ENCODE assay signal across 7 mouse cellular contexts in genomic region chr11:89069303-89069702, GRCm38 (mm10). TPM values are rescaled to one million over a fixed set of nuclear protein-coding genes. Genes with fewer than 3 reads are reported as not detected.
DNase-seq lines count a peak whose midpoint lies in the region; ATAC-seq and TF ChIP-seq lines count a peak whose summit lies in the region.

No protein-coding gene starts in this region.

- no peak overlapping the region for H3K27ac ChIP-seq in liver, postnatal 0 days (ENCODE audit: low read depth)

- no peaks in the 10 kb centered on the region for H3K27me3 ChIP-seq in liver, postnatal 0 days (ENCODE audit: insufficient read depth, low read length)

- TF ChIP-seq EP300 in liver, postnatal 0 days (IDR thresholded peaks at IDR 0.05; ENCODE audit: low read depth): no peak

- H3K9me3 ChIP-seq in liver, postnatal 0 days (ENCODE audit: low read length): no peaks in the 10 kb centered on the region

- no peaks in the 10 kb centered on the region for H3K36me3 ChIP-seq in liver, postnatal 0 days (replicated peaks; ENCODE audit: insufficient read depth, low read length)

- H3K9ac ChIP-seq in liver, postnatal 0 days (replicated peaks): no peak overlapping the region

- no peak overlapping the region for H3K4me3 ChIP-seq in liver, postnatal 0 days (ENCODE audit: low read depth, low read length)

- peak; percentile 42 to 66; a peak in 3 of 4 replicates for ATAC-seq in hematopoietic stem cell, adult 5-6 weeks (replicated peaks in 1 of 2; ENCODE audit: insufficient read depth in 1 of 2, low FRiP score in 2 of 2, low TSS enrichment in 1 of 2, low read depth in 1 of 2, poor library complexity in 2 of 2, severe bottlenecking in 2 of 2)
- no peak for ATAC-seq in liver, postnatal 0 days

- whole genome bisulfite sequencing in liver, postnatal 0 days (ENCODE audit: insufficient replicate concordance): 15% methylated on average over 6 of the region's 6 CpGs

- TF ChIP-seq CTCF in liver, postnatal 0 days (IDR thresholded peaks at IDR 0.05; ENCODE audit: low read depth): peak; percentile 86

- H3K4me1 ChIP-seq in liver, postnatal 0 days (ENCODE audit: insufficient read depth): 0 out of 2 replicates have a peak, but pooled peaks cover 1% of the 10 kb centered on the region

- DNase-seq in layer of hippocampus, adult 11-12 months (ENCODE audit: low spot score): peak; percentile 68
- DNase-seq in layer of hippocampus, adult 9-10 months (ENCODE audit: low spot score): no peak
- DNase-seq in Muller cell, postnatal 12 days (ENCODE audit: inconsistent ontology term): peak; percentile 7
- peak; percentile 73 for DNase-seq in c-Kit-positive CD71-negative TER-119-negative erythroid progenitor cells, embryonic 14.5 days (ENCODE audit: low read depth)
- DNase-seq in liver, postnatal 0 days: peak; percentile 67
- peak; percentile 70 for DNase-seq in right cerebral cortex, postnatal 4 days

- no peak overlapping the region for H3K4me2 ChIP-seq in liver, postnatal 0 days (ENCODE audit: low read depth, low read length)

RNA-seq across cellular contexts. Expression of gene Dgke, which starts 2.7 kb away (rescaled TPM):
- total RNA-seq in hematopoietic stem cell, adult 5-6 weeks (2017): 9.5 and 10.2 TPM in 2 replicates
- polyA plus RNA-seq in liver, postnatal 0 days (2015; fragmentation: Nextera tagmentation; extraction: Ambion mirVana): 0.53 and 0.60 TPM in 2 replicates

RNA-seq across cellular contexts. Expression of gene Gm525, which starts 4.3 kb away (rescaled TPM):
- total RNA-seq in hematopoietic stem cell, adult 5-6 weeks (2017): not detected in 2 replicates
- polyA plus RNA-seq in liver, postnatal 0 days (2015; fragmentation: Nextera tagmentation; extraction: Ambion mirVana): 0.31 and 0.39 TPM in 2 replicates
